Mouse (Mus musculus) layer of hippocampus, postnatal 10 days (tissue): ENCODE measurements around the gene Rogdi. TPM values are rescaled to one million over a fixed set of nuclear protein-coding genes. Genes with fewer than 3 reads are reported as not detected.

Experiments
- DNase-seq, 2 experiments: peaks; one replicate each; pipeline ENCODE4 v3.0.0; 2021; ENCODE audit warnings: low spot score in 2 of 2
- long read RNA-seq: library from polyadenylated mRNA; stranded (forward); transcript quantifications from one replicate; pipeline ENCODE4 v2.0.0, GENCODE M21; 2023
- total RNA-seq, 2 experiments: library from RNA; stranded (reverse); gene quantifications; 2 replicates each; pipeline ENCODE4 v1.2.3; 2021

The Rogdi gene
- total RNA-seq, result 100 to 1,000 TPM; 202 to 206 TPM
- long read RNA-seq, transcript Rogdi-207 (11 exons, 1,355 nt), result major isoform, 142 of 230 reads
- long read RNA-seq, partial matches to known transcripts, result 22 of 230 reads
- long read RNA-seq, other reads (novel, unspliced or antisense), result 65 of 230 reads

DNA sequence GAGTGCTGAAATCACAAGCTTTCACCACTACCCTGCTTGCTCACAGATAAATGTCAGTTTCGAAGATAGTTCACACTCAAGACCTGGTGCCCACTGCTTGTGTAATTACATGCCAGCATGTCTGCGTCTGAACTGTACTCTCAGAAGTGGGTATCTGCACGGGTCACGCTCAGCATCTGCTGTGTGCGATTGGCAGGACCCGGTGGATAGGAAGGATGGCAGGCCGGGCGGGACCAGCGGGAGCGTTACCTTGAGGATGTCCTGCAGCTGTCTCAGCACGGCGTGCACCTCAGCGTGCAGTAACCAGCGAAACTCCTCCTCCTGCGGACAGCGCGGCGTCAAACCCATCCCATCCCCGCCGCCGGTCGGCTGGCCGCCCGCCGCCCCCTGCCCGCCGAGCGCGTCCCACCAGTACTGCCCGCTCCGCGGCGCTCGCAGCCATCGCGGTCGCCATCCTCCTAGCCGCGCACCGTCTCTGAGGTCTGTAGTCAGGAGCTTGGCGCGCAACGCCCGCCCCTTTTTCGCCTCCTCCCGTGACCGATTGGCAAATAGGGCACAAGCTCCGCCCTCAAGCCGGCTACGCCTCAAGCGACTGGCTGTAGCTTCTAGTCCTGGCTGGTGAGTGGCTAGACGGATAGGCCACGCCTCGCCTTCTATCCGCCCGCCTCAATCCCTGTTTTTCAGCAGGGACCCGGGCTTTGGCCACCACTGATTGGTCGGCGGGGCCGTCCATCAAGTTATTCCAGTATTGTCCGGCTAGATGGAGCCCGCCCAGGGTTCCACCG lies at the start of gene Rogdi:
Gene Rogdi (minus strand): TSS at position 500 of the 785 bp plus-strand sequence.
- DNase-seq, result peak; percentile 96 to 97

DNA sequence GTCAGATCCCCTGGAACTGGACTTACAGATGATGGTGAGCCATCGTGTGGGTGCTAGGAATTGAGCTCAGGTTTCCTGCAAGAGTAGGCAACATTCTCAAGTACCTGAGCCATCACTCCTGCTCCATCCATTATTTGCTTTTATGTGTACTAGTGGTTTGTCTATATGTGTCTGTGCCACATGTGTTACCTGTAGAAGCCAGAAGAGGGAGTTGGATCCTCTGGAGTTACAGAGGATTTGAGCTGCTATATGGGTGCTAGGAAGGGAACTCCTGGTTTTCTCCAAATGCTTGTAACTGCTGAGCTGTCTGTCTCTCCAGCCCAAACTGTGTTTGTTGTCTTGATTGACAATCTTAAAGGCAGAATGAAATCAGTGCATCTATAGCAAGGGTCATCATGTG lies 44.8 kb upstream of the Rogdi start:
- no peak for DNase-seq

DNA sequence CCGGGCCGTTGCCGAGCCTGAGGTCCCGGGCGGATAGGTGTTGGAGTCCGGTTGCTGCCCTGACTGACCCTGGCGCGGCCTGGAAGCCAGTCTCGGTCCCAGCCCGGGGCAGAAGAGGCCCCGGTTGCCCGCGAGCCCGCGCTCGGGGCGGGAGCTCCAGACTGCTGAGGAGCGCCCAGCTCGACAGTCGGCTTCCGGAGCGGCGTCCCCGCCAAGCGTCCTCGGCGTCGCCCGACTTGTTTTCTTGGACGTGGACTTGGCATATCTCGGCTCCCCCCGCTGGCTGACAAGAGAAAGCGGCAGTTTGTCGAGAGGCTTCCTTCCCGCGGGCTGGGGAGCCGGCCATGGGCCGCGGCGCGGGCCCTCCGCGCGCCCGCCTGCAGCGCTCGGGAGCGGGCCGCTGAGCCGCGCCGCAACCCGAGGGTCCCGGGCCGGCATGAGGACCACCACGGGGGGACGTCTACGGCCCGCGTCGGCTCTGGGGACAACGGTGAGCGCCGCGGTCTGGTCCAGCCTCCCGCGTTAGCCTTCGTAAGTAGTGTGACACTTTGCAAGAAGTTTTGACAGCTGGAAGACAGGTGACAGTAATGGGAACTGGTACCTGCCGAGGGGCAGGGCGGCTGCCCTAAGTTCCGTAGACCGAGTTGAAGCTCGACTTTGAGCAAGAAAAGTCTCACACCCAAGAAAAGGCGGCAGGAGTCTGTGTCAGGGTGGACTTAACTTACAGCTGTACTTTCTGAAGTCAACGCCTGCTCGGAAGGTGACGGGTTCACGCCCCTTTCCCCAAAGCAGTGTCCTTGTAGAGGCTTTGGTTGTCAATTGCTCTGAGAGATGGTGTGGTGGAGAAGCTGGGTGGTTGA lies 37.1 kb upstream of the Rogdi start:
- DNase-seq, result peak in 1 of 2 experiments; percentile 78

DNA sequence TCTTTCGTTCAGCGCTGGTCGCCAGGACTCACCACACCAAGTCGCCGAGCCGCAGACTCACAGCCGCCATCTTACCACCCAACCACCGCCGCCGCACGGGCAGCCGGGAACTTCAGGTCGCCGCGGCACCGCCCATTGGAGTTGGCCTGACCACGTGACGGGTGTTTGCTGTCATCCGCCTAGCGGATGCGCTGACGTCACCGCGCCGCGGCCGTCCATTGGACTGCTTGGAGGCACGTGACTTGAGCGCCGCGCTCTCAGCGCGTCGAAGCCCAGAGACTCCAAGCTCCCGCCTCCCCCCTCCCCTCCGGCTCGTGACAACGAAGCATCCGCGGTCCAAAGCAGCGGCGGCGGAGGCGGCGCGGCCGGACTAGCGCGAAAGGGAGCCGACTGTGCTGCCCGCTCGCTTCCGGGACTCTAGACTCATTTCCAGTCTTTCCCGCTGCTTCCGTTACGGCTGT lies 36.5 kb upstream of the Rogdi start, which contains the start of the genes Glyr1 and Ubn1:
Gene Glyr1 (minus strand): TSS at position 90 of the 461 bp plus-strand sequence.
Gene Ubn1 (plus strand): TSS at position 284 of the 461 bp plus-strand sequence.
- DNase-seq, result peak; percentile 98 to 99

DNA sequence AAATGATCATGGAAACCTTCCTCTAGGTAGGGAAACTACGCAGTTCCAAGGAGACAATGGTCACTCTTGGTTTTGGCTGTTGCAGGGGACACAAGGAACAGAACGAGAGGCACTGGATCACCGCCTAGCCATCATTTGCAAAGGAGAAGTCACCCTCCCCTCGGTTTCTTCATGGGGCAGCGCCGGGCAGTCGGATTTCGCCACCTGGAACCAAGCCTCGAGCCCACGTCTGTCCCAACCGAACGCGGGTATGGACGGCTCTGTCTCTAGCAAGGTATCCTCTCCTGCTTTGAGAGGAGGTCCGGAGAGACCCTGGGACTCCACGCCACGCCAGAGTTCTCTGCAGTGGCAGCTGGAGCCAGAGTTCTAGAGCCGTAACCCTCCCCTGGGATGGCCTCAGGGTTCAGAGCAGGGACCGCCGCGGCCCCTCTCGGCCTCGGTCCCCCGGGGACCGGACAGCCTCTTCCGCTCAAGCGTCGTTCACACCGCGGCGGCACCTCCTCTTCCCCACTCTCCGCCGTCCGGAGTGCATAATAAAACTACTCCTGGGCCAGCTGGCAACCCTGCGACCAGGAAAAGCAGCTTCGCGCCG lies 35.9 kb upstream of the Rogdi start:
- no peak for DNase-seq

DNA sequence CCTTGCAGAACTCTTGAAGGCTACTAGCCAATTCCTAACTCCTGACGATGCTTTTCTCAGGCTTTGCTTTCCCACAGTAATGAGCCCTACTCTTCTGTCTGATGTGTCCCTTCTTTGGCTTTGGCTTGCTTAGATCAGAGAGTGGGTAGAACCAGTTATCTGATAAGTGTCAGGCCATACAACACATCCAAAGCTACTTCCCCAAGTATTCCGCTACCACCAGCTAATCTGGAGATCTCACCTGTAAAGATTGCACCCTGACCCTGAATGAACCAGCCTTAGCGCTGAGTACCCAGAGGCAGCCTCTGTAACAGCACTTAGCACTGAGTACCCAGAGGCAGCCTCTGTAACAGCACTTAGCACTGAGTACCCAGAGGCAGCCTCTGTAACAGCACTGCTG lies 32.0 kb upstream of the Rogdi start:
- DNase-seq, result no peak

DNA sequence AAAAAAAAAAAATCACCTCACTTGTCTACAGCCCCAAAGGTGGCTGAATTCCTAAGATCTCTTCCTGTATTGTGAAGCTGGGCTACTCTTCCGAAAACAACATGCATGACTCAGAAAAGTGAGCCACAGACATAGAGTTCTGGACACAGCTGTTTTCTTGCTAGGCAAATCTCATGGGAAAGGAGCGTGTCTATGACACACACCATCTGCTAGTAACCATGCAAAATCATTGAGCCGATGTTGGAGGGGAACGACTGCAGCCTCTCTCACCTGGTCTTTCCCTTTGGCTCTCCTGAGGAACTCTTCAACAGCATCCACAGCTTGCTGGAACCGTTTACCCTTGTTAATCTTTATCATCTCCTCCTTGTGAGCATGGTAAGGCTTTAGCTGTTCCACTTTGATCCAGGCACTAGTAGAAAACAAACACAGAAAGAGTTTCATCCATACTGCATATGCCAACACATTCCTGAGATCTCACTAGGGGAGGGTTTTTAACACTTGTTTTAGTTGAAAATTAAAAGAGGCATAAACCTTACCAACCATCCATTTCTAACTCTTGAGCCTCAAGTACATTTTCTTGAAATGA lies 23.4 kb upstream of the Rogdi start:
- DNase-seq, result no peak

DNA sequence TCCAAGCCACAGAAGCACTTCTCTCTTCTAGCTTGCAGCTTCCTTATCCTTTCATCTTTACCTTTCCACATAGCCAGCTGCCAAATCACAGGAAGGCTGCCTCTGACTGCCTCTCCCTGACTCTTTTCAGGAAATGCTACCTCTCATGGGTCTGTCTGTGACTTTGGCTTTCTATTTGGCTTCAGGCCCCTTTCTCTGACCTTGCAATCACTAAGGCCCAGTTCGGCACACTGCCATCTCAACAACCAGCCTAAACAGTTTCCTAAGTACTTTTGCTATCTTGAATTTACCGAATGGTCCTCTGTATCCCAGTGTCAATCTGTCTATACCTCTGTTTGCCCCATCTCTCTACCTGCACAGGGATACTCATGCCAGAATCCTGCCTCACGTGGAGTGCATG lies 22.2 kb upstream of the Rogdi start:
- no peak for DNase-seq

DNA sequence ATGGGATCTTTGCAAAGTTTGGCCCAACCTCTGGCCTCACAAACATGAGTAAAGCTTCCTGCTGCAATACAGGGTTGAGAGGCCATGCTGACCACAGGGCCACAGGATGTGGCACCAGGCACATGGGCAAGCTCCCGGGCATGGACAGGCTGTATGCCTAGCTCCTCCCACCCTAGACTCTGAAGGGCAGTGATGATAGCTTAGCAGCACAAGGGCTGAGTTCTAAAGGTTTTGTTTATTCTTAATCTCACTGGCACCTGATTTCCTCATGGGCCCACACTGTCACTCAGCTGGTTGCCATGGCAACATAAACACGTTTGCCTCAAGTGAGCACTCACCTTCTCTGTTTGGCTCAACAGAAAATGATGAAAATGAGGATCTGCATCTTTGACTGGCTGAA lies 16.5 kb upstream of the Rogdi start:
- DNase-seq, result no peak

DNA sequence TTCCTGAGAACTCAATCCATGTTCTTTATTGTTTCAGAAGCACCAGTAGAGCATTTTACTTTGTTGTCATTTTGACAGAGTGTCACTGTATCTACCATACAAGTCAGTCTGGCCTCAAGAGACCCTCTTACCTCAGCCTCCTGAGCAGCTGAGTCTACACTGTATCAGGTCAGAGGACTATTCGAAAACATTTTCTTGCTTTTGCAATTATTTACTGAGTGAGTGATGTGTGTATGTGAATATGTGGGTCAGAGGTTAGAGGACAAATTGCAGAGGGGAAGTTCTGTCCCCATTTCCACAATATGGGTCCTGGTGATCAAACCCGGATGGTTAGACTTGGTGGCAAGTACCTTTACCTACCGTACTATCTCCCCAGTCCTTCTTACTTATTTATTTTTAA lies 10.7 kb upstream of the Rogdi start:
- no peak for DNase-seq

DNA sequence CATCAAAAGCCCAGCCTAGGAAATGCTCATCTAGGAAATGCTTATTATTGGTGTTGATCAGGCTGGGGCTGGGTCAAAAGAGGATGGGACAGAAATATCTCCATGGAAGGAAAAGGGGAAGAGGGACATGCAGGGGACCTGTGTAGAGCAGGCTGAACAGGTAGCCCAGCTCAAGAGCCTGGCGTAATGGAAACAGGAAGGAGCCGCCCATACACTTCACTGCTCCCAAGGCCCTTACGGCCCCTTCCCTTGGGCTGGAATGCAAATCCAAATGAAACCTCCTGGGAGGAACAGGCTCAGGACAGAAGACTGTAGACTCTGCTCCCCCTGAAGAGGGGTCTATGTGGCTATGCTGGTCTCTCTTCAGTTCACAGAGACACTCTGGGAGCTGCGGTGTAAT lies 1.2 kb upstream of the Rogdi start:
- DNase-seq, result no peak

DNA sequence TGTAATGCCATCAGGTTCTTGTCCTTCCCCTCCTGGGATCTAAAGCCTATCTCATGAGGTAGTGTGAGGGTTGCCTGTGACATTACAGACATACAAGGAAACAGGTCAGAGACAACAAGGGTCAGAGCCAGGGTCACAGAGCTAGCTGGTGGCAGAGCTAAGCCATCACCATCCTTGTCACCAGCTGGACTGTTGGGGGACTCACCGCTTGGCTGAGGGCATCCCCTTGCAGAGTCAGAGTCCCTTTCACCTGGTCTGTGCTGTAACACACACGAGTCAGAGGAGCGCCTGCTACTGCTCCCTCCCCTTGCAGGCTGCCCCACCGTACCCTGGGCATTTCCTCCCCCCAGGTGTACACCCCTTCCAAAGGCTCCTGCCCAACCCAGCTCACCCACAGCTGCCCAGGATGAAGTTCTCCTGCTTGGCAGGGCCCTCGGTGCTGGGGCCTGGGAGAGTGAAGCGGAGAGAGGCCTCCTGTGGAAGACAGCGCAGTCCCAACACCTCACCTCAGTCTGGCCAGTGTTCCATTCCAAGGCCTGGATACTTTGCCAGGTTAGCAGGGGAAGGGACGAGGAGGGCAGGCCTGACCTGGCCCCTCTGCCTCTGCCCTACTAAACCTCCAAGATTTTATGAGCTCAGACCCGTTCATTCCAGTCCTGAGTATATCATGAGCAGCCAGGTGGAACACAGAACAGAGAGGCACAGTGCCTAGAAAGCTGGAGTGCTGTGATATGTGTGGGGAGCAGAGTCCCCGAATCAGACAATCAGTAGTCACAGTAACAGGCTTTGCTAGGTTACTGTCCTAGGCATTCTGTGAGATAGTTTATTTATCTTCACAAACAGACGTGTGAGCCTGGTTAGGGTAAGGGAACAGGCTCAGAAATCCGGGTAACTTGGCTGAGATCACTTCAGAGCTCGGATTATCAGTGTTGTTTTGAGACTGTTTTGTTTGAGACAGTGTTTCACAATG lies 1.0 kb downstream of the Rogdi start:
- DNase-seq, result no peak

DNA sequence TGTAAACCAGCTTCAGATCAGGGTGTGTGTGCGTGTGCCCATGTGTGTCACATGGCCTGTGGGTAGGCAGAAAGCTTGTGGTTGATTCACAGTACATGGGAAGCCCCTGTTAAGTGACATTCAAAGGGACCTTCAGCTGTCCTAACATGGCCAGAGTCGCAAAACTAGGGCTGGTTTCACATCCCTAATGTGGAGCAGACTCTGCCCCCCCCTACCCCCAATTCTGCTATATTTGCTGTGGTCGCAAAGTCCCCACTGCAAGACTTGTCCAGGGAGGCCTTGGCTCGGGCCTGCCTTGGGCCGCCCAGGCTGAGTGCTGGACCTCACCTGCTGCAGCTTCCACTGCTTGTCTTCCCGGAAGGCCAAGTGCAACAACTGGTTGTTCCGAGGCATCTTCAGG lies 2.1 kb downstream of the Rogdi start:
- peak in 1 of 2 experiments; percentile 5 for DNase-seq

DNA sequence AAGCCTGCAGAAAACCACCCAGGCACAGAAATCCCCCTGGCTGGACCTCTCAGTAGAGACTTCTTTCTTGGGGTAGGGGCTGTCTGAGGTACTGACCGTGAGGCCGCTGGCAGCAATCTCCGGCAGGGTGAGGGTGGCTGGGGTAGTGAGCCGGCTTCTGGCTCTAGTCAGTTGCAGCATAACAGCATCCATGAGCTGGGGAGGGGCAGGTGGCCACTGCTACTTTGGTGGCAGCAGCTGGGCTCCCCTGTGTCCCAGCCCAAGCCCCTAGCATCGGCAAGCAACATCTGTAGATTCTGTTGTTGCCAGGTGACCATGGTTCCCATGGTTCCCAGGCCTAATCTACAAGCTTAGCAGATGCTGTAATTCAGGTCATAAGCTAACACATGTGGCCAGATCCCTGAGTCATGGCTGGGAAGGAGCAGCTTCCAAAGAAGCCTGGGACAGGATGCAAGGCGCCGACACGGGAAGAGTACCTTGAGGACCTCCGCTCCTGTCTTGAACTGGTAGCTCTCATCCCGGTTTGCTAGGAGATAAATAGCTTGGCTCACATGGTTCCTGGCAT lies 2.9 kb downstream of the Rogdi start:
- DNase-seq, result no peak

DNA sequence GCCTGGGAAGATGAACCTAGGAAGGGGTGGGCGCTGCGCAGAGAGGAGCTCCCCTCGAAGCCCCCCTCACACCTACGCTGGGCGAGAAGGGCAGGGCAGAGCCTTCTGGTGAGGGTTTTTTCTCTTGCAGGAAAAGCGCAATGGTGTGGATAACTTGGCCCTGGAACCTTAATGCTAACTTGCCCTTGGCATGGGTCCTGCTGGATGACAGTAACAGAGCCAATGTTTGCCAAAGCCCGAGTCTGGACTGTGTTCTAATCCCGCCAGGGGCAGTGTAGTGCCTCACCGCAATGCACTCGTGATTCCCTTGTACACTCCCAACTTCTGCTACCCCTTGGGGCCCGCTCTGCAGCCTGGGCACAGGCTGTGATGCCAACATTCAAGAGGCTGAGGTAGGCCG lies 5.3 kb downstream of the Rogdi start:
- no peak for DNase-seq

DNA sequence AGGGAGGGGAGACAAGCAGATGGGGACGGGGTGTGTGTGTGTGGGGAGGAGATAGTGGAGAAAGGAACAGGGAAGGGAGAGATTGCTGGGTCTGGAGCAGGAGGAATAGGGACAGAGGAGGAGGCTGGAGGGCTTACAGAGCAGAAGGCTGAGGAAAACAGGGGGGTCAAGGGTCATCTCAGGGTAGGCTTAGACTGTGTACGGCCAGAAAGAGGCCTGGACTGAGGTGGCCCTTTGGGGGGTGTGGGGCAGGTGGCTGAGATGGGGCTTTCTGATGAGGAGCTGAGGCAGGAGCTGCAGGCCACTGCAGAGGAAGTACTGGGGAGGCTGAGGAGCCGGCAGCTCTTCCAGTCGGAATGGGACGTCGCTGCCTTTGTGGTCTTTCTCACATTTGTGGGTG lies 5.9 kb downstream of the Rogdi start:
- DNase-seq, result no peak

DNA sequence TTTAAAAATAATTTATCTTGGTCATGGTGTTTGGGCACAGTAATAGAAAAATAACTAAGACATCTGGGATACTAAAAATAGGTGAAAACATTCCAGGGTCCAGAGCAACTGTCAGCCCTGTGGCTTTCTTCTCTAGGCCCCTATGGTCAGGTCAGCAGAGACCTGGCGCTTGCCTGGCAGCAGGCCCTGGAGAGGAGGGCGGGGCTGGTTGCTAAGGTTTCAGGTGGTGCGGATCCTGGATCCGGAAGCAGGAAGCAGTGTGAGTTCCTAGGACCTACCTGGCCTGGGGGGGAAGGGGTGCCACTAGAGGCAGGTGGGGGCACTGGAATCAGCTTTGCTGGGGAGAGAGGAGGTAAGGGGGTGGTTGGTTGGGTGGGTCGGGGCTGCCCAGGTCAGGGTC lies 6.3 kb downstream of the Rogdi start, which contains the start of gene Smim22:
Gene Smim22 (plus strand): TSS at position 222 of the 400 bp plus-strand sequence.
- no peak for DNase-seq

DNA sequence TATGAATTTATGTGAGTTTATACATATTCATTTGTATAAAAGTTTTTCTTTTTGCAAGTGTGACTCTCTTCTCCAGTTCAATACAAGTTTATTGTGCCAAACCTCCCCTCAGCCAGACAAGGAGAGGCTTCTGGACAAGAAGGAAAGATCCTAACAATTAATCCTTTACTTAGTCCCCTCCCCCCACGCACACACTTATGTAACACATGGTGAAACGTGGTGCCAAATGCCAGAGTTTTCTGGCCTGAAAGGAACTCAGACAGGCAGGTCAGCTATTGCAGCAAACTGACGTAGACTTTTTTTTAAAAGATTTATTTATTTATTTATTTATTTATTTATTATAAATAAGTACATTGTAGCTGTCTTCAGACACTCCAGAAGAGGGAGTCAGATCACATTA lies 12.7 kb downstream of the Rogdi start:
- no peak for DNase-seq

DNA sequence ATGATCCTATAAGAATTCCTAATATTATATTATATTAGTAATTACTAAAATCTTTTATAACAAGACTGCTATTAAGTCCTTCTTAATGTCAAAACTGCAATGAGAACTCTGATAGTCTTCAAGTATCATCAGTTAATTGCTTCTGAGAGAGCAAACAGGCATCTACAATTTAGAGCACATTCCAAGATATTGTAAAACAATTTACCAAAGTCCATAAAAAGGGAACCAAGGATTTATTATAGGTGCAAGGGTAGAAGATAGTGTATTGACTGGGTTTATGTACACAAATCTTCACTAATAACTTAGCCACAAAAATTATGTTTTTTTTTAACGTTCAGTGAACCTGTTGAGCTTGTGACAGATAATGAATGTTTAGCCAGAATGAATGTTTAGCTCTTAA lies 14.4 kb downstream of the Rogdi start:
- no peak for DNase-seq
